Mouse (Mus musculus) brain, embryonic 14.5 days (tissue): ENCODE measurements around the gene 1700015G11Rik.

Experiments used
- CTCF ChIP-seq: fragments of 200-500 bp; IDR thresholded peaks from 2 replicates; pipeline ENCODE4 v1.5.1; 2012; ENCODE audit warnings: inconsistent platforms, mild to moderate bottlenecking, moderate library complexity, borderline replicate concordance; ENCODE audit not compliant: insufficient read depth, insufficient read length; ENCODE audit errors: extremely low read depth
- POLR2A ChIP-seq: fragments of 200-500 bp; IDR thresholded peaks from 2 replicates; pipeline ENCODE4 v1.6.1; 2012; ENCODE audit warnings: mild to moderate bottlenecking, inconsistent platforms, borderline replicate concordance; ENCODE audit not compliant: poor library complexity, insufficient read depth, insufficient read length, severe bottlenecking; ENCODE audit errors: extremely low read depth

DNA sequence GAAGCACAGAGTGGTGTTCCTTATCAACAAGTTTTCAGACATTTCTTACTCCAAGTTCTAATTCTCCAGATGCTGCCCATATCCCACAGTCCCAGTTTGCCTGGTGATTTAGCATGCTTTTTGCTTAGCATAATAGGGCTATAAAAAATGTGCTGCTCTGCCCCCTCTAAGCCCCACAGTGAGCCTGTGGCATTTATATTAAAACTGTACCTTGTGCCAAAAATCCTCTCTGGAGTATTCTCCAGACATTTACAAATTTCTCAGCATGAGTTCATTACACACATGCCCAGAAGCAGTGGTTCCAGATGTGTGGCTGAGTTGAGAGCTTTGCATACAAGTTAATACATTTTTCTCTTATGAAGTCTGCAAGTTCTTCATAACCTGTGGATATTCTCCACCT is 46.1 kb downstream of the 1700015G11Rik start:
- no peak for TF ChIP-seq CTCF
- no peak for TF ChIP-seq POLR2A
